Mouse (Mus musculus) embryonic fibroblast, embryonic 13.5 days (primary cell): ENCODE data around the gene Nup153.

ENCODE experiments used
- CTCF ChIP-seq: IDR thresholded peaks from 2 replicates; pipeline ENCODE4 v1.5.1; 2011; ENCODE audit warnings: mild to moderate bottlenecking, control low read depth, low read length, moderate library complexity, borderline replicate concordance; ENCODE audit not compliant: insufficient read depth
- POLR2A ChIP-seq: IDR thresholded peaks from 2 replicates; pipeline ENCODE4 v1.6.1; 2011; ENCODE audit warnings: low read depth, mild to moderate bottlenecking, control low read depth, low read length, moderate library complexity

GRCm38 (mm10) chr13:46735219-46735807 is 7.6 kb upstream of the Nup153 start:
- TF ChIP-seq CTCF = no peak
- TF ChIP-seq POLR2A = no peak
